Mouse (Mus musculus): ENCODE measurements around the gene Gpr135. TPM values are rescaled to one million over a fixed set of nuclear protein-coding genes. Genes with fewer than 3 reads are reported as not detected.

The Gpr135 gene
- polyA plus RNA-seq, 1 experiment: 1.5 TPM

GRCm38 (mm10) chr12:72020285-72020684, 50.6 kb downstream of the Gpr135 start:
- peaks cover 2% of the 10 kb centered on the region for H3K4me1 ChIP-seq (ENCODE audit: control insufficient read depth, insufficient read depth, low read length)
- H3K27ac ChIP-seq (ENCODE audit: control insufficient read depth, insufficient read depth, low read depth, low read length): no peak overlapping the region
- no peaks in the 10 kb centered on the region for H3K36me3 ChIP-seq (ENCODE audit: control insufficient read depth, insufficient read depth, low read length)
- H3K4me3 ChIP-seq (ENCODE audit: control insufficient read depth, low read depth, low read length): no peak overlapping the region
- TF ChIP-seq POLR2A (IDR thresholded peaks at IDR 0.05; ENCODE audit: control insufficient read depth, low read depth, low read length) (no peak), CTCF (IDR thresholded peaks at IDR 0.05; ENCODE audit: control insufficient read depth, insufficient read depth, insufficient replicate concordance, low read depth, low read length) (no peak)
- no peaks in the 10 kb centered on the region for H3K27me3 ChIP-seq (ENCODE audit: control insufficient read depth, insufficient read depth, low read length)

Other genes starting within 250 kb of the Gpr135 start
- gene Daam1, start 240.0 kb downstream of the Gpr135 start, polyA plus RNA-seq (2012; rRNA removed): 5.5 and 6.6 TPM in 2 replicates
- gene L3hypdh, start 14.3 kb upstream of the Gpr135 start, polyA plus RNA-seq (2012; rRNA removed): 1.0 and 1.2 TPM in 2 replicates
- gene Jkamp, start 14.5 kb upstream of the Gpr135 start, polyA plus RNA-seq (2012; rRNA removed): 13.1 and 17.9 TPM in 2 replicates
- 11.5 and 12.6 TPM in 2 replicates for gene Ccdc175, start 113.9 kb upstream of the Gpr135 start, polyA plus RNA-seq (2012; rRNA removed)